Mouse (Mus musculus) lung, embryonic 14.5 days (tissue): ENCODE measurements around the gene Prpf19. TPM values are rescaled to one million over a fixed set of nuclear protein-coding genes. Genes with fewer than 3 reads are reported as not detected.

Experiments used
- ATAC-seq: fragments of 200-750 bp; cut with Nextera tagmentation; 2 replicates; pipeline ENCODE4 v1.8.0; 2017; ENCODE audit warnings: mild to moderate bottlenecking, moderate TSS enrichment, moderate library complexity; ENCODE audit not compliant: insufficient read depth
- DNase-seq: peaks from one replicate; pipeline ENCODE4 v3.0.0-alpha.2; 2015
- H3K27ac ChIP-seq: fragments of 300-500 bp; sonication (generic); 2 replicates; pipeline ENCODE4 v1.5.1; 2014; ENCODE audit warnings: low read depth, mild to moderate bottlenecking, moderate library complexity
- H3K27me3 ChIP-seq: fragments of 300-500 bp; sonication (generic); 2 replicates; pipeline ENCODE4 v1.6.1; 2014; ENCODE audit warnings: low read length, control low read depth; ENCODE audit not compliant: insufficient read depth
- H3K36me3 ChIP-seq: fragments of 300-500 bp; sonication (generic); 2 replicates; pipeline ENCODE4 v1.6.1; 2014; ENCODE audit warnings: control low read depth; ENCODE audit not compliant: insufficient read depth
- H3K4me1 ChIP-seq: fragments of 300-500 bp; sonication (generic); 2 replicates; pipeline ENCODE4 v1.6.1; 2014; ENCODE audit warnings: antibody characterized with exemption, control low read depth; ENCODE audit not compliant: insufficient read depth
- H3K4me2 ChIP-seq: fragments of 300-500 bp; sonication (generic); 2 replicates; pipeline ENCODE4 v1.6.1; 2014; ENCODE audit warnings: mild to moderate bottlenecking
- H3K4me3 ChIP-seq: fragments of 300-500 bp; sonication (generic); 2 replicates; pipeline ENCODE4 v1.5.1; 2014; ENCODE audit warnings: low read depth, low read length
- H3K9ac ChIP-seq: fragments of 300-500 bp; sonication (generic); 2 replicates; pipeline ENCODE4 v1.6.1; 2014
- H3K9me3 ChIP-seq: fragments of 300-500 bp; sonication (generic); 2 replicates; pipeline ENCODE4 v1.6.1; 2016; ENCODE audit warnings: low read depth, low read length, control low read depth
- CTCF ChIP-seq: IDR thresholded peaks from 2 replicates; pipeline ENCODE4 v1.5.1; 2016; ENCODE audit warnings: antibody characterized with exemption, low read depth
- WGBS: fragments of 180-500 bp; shearing (Covaris S2); extraction: QIAGEN DNeasy Blood & Tissue Kit; methylation state at CpG from one replicate; pipeline ENCODE4 v1.1.7; 2014; 5-methylcytosine and 5-hydroxymethylcytosine counted together
- polyA plus RNA-seq: library from polyadenylated mRNA; unstranded; fragments of >200 nt; fragmentation: Nextera tagmentation; extraction: Ambion mirVana; gene quantifications from 2 replicates; pipeline ENCODE4 v1.2.1, GENCODE M21; 2014

Gene Prpf19
- 40.7 TPM in 2 replicates for polyA plus RNA-seq

- ATAC-seq (peak; percentile 97), DNase-seq (peak; percentile 99)
- H3K9ac ChIP-seq = peak within 1 kb of the TSS; percentile 85
- peaks cover 27% of the 10 kb centered on the region for H3K36me3 ChIP-seq
- H3K27me3 ChIP-seq = no peaks in the 10 kb centered on the region
- TF ChIP-seq CTCF = peak; percentile 37; the same call in 1 of the 2 replicates
- H3K4me3 ChIP-seq = peak within 1 kb of the TSS; percentile 84
- under 1% methylated on average over 43 of the region's 43 CpGs for WGBS
- H3K4me1 ChIP-seq = peaks cover 4% of the 10 kb centered on the region; the same call in 1 of the 2 replicates
- peak within 1 kb of the TSS; percentile 89 for H3K27ac ChIP-seq
- no peaks in the 10 kb centered on the region for H3K9me3 ChIP-seq
- H3K4me2 ChIP-seq = peak within 1 kb of the TSS; percentile 87
Observed at GRCm38 (mm10) chr19:10895016-10895528, at the start of gene Prpf19. Gene Prpf19 (plus strand): TSS chr19:10895231.

GRCm38 (mm10) chr19:10845454-10845853 lies 49.6 kb upstream of the Prpf19 start:
- H3K4me2 ChIP-seq = no peak overlapping the region
- ATAC-seq (no peak), DNase-seq (no peak)
- no peak overlapping the region for H3K9ac ChIP-seq
- H3K4me1 ChIP-seq = no peaks in the 10 kb centered on the region
- no peaks in the 10 kb centered on the region for H3K9me3 ChIP-seq
- WGBS = 84% methylated on average over 3 of the region's 3 CpGs
- no peaks in the 10 kb centered on the region for H3K27me3 ChIP-seq
- H3K36me3 ChIP-seq = no peaks in the 10 kb centered on the region
- no peak overlapping the region for H3K4me3 ChIP-seq
- no peak overlapping the region for H3K27ac ChIP-seq
- no peak for TF ChIP-seq CTCF

GRCm38 (mm10) chr19:10846150-10846549 lies 48.9 kb upstream of the Prpf19 start:
- DNase-seq (no peak), ATAC-seq (no peak)
- Histone ChIP-seq H3K4me3 (no peak overlapping the region), H3K36me3 (no peaks in the 10 kb centered on the region), H3K4me2 (no peak overlapping the region), H3K27ac (no peak overlapping the region), H3K27me3 (no peaks in the 10 kb centered on the region), H3K9me3 (no peaks in the 10 kb centered on the region), H3K4me1 (no peaks in the 10 kb centered on the region), H3K9ac (no peak overlapping the region)
- WGBS = 67% methylated on average over 7 of the region's 7 CpGs
- TF ChIP-seq CTCF = no peak

GRCm38 (mm10) chr19:10847311-10848087 lies 47.5 kb upstream of the Prpf19 start:
- Histone ChIP-seq H3K27ac (no peak overlapping the region), H3K9me3 (no peaks in the 10 kb centered on the region), H3K36me3 (no peaks in the 10 kb centered on the region), H3K4me3 (no peak overlapping the region), H3K4me2 (no peak overlapping the region), H3K9ac (no peak overlapping the region), H3K4me1 (no peaks in the 10 kb centered on the region), H3K27me3 (no peaks in the 10 kb centered on the region)
- peak; percentile 71 for DNase-seq
- ATAC-seq = no peak
- WGBS = 43% methylated on average over 3 of the region's 3 CpGs
- no peak for TF ChIP-seq CTCF

GRCm38 (mm10) chr19:10855422-10855821 lies 39.6 kb upstream of the Prpf19 start:
- Histone ChIP-seq H3K27ac (no peak overlapping the region), H3K4me2 (no peak overlapping the region), H3K27me3 (no peaks in the 10 kb centered on the region), H3K9me3 (no peaks in the 10 kb centered on the region), H3K4me3 (no peak overlapping the region), H3K36me3 (peaks cover 44% of the 10 kb centered on the region), H3K4me1 (no peaks in the 10 kb centered on the region), H3K9ac (no peak overlapping the region)
- DNase-seq (no peak), ATAC-seq (no peak)
- no peak for TF ChIP-seq CTCF
- WGBS = 84% methylated on average over 3 of the region's 3 CpGs

GRCm38 (mm10) chr19:10856520-10856919 lies 38.5 kb upstream of the Prpf19 start:
- 35% methylated on average over 2 of the region's 2 CpGs for WGBS
- Histone ChIP-seq H3K4me2 (no peak overlapping the region), H3K4me1 (no peaks in the 10 kb centered on the region), H3K36me3 (peaks cover 55% of the 10 kb centered on the region), H3K27ac (no peak overlapping the region), H3K9me3 (no peaks in the 10 kb centered on the region), H3K4me3 (no peak overlapping the region), H3K9ac (no peak overlapping the region), H3K27me3 (no peaks in the 10 kb centered on the region)
- DNase-seq = no peak
- no peak for ATAC-seq
- TF ChIP-seq CTCF = no peak

- Histone ChIP-seq H3K9ac (no peak overlapping the region), H3K4me3 (no peak overlapping the region), H3K4me1 (no peaks in the 10 kb centered on the region), H3K27me3 (no peaks in the 10 kb centered on the region), H3K27ac (no peak overlapping the region), H3K4me2 (no peak overlapping the region), H3K9me3 (no peaks in the 10 kb centered on the region), H3K36me3 (peaks cover 90% of the 10 kb centered on the region)
- TF ChIP-seq CTCF = 0 out of 2 replicates have a peak, but pooled peaks have one; percentile 27
- 46% methylated on average over 22 of the region's 22 CpGs for WGBS
- ATAC-seq = peak; percentile 32; the same call in 1 of the 2 replicates
- DNase-seq = peak; percentile 44
Observed at GRCm38 (mm10) chr19:10860072-10860497, 34.9 kb upstream of the Prpf19 start.
